Mouse (Mus musculus): ENCODE results near the gene Prim2.

GRCm38 (mm10) chr1:33460262-33460661 lies 209.3 kb downstream of the Prim2 start:
- no peak for TF ChIP-seq POLR2A (IDR thresholded peaks at IDR 0.05; ENCODE audit: insufficient read depth, low read length)
- TF ChIP-seq EP300 (IDR thresholded peaks at IDR 0.05; ENCODE audit: insufficient read depth, low read depth, low read length), result no peak
- TF ChIP-seq CTCF (IDR thresholded peaks at IDR 0.05; ENCODE audit: low read depth, low read length), result no peak

Data from ES-Bruce4 (cell line).